In the genomic region with DNA sequence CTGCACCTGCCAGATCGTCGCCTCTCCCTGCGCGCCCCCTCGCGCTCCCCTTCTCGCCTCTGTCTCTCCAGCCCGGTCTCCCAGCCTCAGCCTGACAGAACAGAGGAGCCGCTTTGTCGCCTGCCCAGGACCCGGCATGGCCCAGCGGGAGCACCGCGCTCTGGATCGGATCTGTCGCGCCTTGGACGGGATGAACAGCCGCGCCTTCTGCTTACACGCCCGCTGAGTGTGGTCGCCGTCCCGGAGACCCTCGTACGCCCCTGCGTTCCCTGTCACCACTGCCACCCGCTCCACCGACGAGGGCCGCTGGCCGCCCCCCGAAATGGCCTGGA, we compare ENCODE assay signal across 8 mouse cellular contexts. TPM values are rescaled to one million over a fixed set of nuclear protein-coding genes. Genes with fewer than 3 reads are reported as not detected.
DNase-seq lines count a peak whose midpoint lies in the region; ATAC-seq and TF ChIP-seq lines count a peak whose summit lies in the region.

No protein-coding gene starts in this region.

- no peaks in the 10 kb centered on the region for H3K9me3 ChIP-seq in limb, embryonic 14.5 days (ENCODE audit: control insufficient read depth, low read length)
- no peaks in the 10 kb centered on the region for H3K9me3 ChIP-seq in stomach, embryonic 14.5 days (ENCODE audit: control insufficient read depth, low read depth, low read length)

- intact Hi-C loops in gastrocnemius, adult 2 months (cut with DNase I), result no loop called here

- H3K4me2 ChIP-seq in limb, embryonic 14.5 days (replicated peaks; ENCODE audit: low read depth, low read length, severe bottlenecking), result peak overlapping the region; percentile 97
- H3K4me2 ChIP-seq in stomach, embryonic 14.5 days (replicated peaks; ENCODE audit: low read depth, low read length), result peak overlapping the region; percentile 91

- ATAC-seq in limb, embryonic 14.5 days (ENCODE audit: low FRiP score, low read depth), result no peak; the same call in 1 of the 2 replicates
- no peak for ATAC-seq in stomach, embryonic 14.5 days (ENCODE audit: insufficient number of reproducible peaks, insufficient read depth, low FRiP score, low read depth)

- H3K36me3 ChIP-seq in limb, embryonic 14.5 days (ENCODE audit: control insufficient read depth, insufficient read depth, low read length), result no peaks in the 10 kb centered on the region
- no peaks in the 10 kb centered on the region for H3K36me3 ChIP-seq in stomach, embryonic 14.5 days (ENCODE audit: control insufficient read depth, insufficient read depth, low read length)

- WGBS in limb, embryonic 14.5 days, result 2% methylated on average over 22 of the region's 34 CpGs
- WGBS in stomach, embryonic 14.5 days, result 3% methylated on average over 31 of the region's 34 CpGs

- no peak for DNase-seq in gastrocnemius, adult 2 months
- no peak for DNase-seq in gastrocnemius, postnatal 4 days (ENCODE audit: low spot score in 2 of 2)
- peak; percentile 18 for DNase-seq in right cerebral cortex, adult 18-20 months
- DNase-seq in right cerebral cortex, postnatal 10 days (ENCODE audit: low spot score in 2 of 2), result no peak
- no peak for DNase-seq in limb, embryonic 14.5 days (ENCODE audit: low spot score)
- no peak for DNase-seq in c-Kit-positive CD71-positive TER-119-positive erythroid progenitor cells, embryonic 14.5 days (ENCODE audit: low spot score)
- no peak for DNase-seq in cerebellum, adult 9-11 months

- no peak for TF ChIP-seq CTCF in gastrocnemius, adult 2 months (IDR thresholded peaks at IDR 0.05)

- peaks cover 55% of the 10 kb centered on the region for H3K27me3 ChIP-seq in limb, embryonic 14.5 days (ENCODE audit: control insufficient read depth, insufficient read depth, low read length)
- no peaks in the 10 kb centered on the region for H3K27me3 ChIP-seq in stomach, embryonic 14.5 days (ENCODE audit: control insufficient read depth, insufficient read depth, low read length)

- peak overlapping the region; percentile 76 for H3K9ac ChIP-seq in limb, embryonic 14.5 days (ENCODE audit: low read depth, low read length, severe bottlenecking)
- H3K9ac ChIP-seq in stomach, embryonic 14.5 days (replicated peaks; ENCODE audit: low read depth, low read length), result peak overlapping the region; percentile 65

- peak overlapping the region; percentile 97 for H3K27ac ChIP-seq in gastrocnemius, adult 2 months
- H3K27ac ChIP-seq in limb, embryonic 14.5 days (replicated peaks; ENCODE audit: low read depth, low read length), result peak overlapping the region; percentile 78; the same call in 1 of the 2 replicates
- H3K27ac ChIP-seq in stomach, embryonic 14.5 days (ENCODE audit: low read length), result peak overlapping the region; percentile 86; the same call in 1 of the 2 replicates

- H3K4me1 ChIP-seq in limb, embryonic 14.5 days (ENCODE audit: control insufficient read depth, insufficient read depth, low read length), result peaks cover 22% of the 10 kb centered on the region
- peaks cover 28% of the 10 kb centered on the region; the same call in 1 of the 2 replicates for H3K4me1 ChIP-seq in stomach, embryonic 14.5 days (ENCODE audit: control insufficient read depth, insufficient read depth, low read length)

- H3K4me3 ChIP-seq in gastrocnemius, adult 2 months, result peak overlapping the region; percentile 91
- H3K4me3 ChIP-seq in limb, embryonic 14.5 days (replicated peaks; ENCODE audit: low read length), result peak overlapping the region; percentile 71
- H3K4me3 ChIP-seq in stomach, embryonic 14.5 days (ENCODE audit: low read depth, low read length), result peak overlapping the region; percentile 59

- TF ChIP-seq POLR2A in limb, embryonic 14.5 days (IDR thresholded peaks at IDR 0.05; ENCODE audit: borderline replicate concordance, extremely low read depth, insufficient read depth, insufficient read length), result no peak

RNA-seq across cellular contexts. Expression of a gene that starts 0.8 kb away (rescaled TPM):
- total RNA-seq in gastrocnemius, adult 2 months (2021), result 10 to 100 TPM; 16.8 to 21.3 TPM
- 10 to 100 TPM; 27.9 to 28.9 TPM for total RNA-seq in gastrocnemius, postnatal 4 days (2021)
- polyA plus RNA-seq in limb, embryonic 14.5 days (2012; rRNA removed), result 10.6 and 12.3 TPM in 2 replicates
- polyA plus RNA-seq in limb, embryonic 14.5 days (2014; fragmentation: Nextera tagmentation; extraction: Ambion mirVana), result 8.5 and 10.9 TPM in 2 replicates
- 8.9 and 10.6 TPM in 2 replicates for polyA plus RNA-seq in stomach, embryonic 14.5 days (2014; fragmentation: Nextera tagmentation; extraction: Ambion mirVana)
